Mouse (Mus musculus): Measurements from ENCODE around the gene Htra2. TPM values are rescaled to one million over a fixed set of nuclear protein-coding genes. Genes with fewer than 3 reads are reported as not detected.

Gene Htra2
- total RNA-seq, 2 experiments from 2014 or later: 30.1 to 33.5 TPM

DNA sequence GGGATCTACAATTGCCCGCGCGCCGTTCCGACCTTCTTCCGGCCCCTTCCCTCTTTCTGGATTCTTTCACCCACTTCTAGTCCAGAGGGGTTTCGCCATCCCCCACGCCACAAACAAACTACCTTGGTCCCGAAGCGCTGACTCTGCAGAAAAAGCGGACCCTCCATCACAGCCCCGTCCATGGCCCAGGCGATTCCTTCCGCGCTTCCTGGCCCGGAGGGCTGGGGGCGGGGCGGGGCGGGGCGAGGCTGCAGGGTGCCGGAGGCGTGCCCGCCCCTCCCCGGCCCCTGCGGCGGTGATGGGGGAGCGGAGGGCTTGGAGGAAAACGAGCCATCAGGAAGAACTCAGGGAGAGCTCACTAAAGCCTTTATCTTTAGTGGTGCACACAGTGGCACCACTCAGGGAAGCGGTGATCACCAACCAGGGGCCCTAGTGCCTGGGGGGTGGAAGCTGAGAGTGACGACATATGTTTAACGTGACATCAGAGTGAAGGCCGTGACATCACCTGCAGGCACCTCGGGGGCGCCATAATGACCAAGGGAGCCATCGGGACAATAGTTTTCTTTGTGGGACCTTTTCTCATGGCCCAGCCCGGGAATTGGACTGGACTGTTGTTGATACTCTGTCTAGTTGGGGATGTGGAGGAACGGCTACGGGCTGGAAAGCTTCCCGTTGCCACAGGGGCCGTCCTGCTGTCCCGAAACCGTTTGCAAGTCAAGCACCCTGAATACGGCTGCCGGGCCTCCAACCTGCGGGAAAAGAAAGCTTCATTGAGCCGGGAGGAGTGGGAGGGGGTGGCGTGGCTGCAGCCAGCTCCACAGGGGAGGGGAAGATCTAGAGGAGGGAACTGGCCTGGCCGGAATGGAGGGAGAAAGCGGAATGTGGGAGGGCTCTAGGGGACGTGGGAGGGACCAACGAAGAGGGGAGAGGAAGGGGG lies 21.6 kb downstream of the Htra2 start, which contains the start of the genes Dok1 and Loxl3:
Dok1 (minus strand) TSS at position 223 of the 937 bp plus-strand sequence.
Loxl3 (plus strand) TSS at position 925 of the 937 bp plus-strand sequence.
- peak; percentile 63 to 80 for DNase-seq (ENCODE audit: low spot score in 2 of 2)

- peak in 1 of 2 experiments; percentile 51 for DNase-seq (ENCODE audit: low spot score in 2 of 2)
These were observed 22.3 kb downstream of the Htra2 start for GRCm38 (mm10) chr6:83032769-83033191.

DNA sequence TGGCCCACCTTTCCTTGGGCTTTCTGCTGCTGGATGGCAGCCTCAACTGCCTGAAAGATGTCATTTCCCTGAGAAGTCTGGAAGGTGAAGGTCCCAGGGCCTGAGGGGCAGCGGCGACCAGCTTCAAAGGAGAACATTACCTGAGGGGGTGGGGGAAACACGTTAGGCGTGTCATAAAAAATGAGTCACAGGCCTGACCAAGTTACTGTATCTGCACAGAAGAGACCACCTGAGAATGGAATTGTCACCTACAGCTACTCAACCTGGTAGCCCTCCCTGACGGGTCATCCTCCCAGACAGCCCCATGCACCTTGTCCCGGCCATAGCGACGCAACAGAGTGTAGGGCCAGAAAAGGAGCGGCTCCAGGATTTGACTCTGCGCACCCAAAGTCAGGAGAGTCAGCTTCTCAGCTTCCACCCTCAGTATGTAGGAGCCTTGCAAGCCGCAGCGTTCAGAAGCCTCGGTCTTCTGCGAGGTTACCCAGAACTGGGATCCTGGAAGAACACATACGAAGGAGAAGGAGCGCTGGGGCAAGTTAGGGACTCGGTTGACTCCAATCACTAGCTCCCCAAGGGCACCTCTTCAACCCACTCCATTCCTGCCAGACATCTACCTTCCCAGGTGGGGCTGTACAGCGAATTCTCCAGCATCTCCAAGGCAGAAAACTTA lies 23.0 kb downstream of the Htra2 start:
- no peak for DNase-seq (ENCODE audit: low spot score in 2 of 2)

DNA sequence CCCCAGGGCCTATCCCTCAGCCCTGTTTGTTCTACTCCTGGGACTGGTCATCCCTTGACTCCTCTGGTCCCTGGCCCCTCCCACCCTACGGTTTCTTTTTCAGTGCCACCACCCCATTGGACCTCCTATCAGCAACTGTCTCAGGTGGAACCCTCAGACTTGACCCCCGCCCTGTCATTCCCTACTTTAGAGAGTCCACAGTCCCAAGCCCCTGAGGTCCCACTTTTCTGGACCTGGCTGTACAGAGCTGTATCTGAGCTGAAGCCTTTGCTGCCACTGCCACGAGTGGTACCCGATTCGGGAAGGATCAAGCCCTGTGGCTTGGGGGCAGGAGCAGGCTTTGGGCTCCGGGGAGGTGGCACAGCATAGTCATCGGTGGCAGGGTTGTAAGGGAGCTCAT lies 24.0 kb downstream of the Htra2 start:
- no peak for DNase-seq (ENCODE audit: low spot score in 2 of 2)

GRCm38 (mm10) chr6:83029777-83030176 lies 25.3 kb downstream of the Htra2 start:
- DNase-seq (ENCODE audit: low spot score in 2 of 2): no peak

GRCm38 (mm10) chr6:83027706-83028105 lies 27.4 kb downstream of the Htra2 start:
- DNase-seq (ENCODE audit: low spot score in 2 of 2): no peak

DNA sequence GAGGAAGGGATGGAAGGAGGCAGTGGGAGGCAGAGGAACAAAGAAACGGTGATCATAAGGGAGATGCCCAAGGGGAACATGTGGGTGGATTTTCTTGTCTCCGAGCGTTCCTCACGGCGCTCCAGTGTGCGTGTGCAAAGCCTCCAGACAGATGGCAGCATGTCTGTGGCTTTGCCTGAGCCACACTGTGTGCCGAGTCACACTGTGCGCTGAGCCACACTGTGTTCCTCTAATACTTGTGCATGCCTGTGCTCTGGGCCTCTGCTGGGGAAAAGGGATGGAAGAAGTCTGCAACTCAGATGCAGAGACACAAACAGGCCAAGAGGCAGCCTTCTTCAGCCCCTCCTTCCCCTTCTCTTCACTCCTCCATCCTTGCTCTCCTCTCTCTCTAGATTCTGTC lies 27.8 kb downstream of the Htra2 start:
- DNase-seq (ENCODE audit: low spot score in 2 of 2): no peak

GRCm38 (mm10) chr6:83025221-83025620 lies 29.9 kb downstream of the Htra2 start:
- DNase-seq (ENCODE audit: low spot score in 2 of 2): no peak

DNA sequence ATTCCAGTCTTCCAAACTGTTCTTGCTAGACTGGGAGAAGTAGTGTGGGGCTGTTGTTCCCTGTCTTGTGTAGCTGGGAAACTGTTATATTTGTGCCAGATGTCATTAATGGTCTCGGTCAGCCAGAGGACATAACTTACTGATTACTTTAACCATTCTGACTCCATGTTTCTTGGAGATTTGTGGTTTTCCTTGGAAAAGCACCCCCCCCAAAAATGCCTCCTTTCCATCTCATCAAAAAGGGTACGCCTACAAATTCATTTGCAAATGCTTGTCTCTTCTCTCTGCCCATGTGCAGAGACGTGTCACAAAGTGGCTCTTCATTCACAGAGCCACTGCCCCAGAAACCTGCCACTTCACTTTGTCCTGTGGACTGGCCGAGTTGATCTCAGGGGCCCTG lies 30.7 kb downstream of the Htra2 start:
- DNase-seq (ENCODE audit: low spot score in 2 of 2): no peak

- no peak for DNase-seq (ENCODE audit: low spot score in 2 of 2)
These were observed 31.3 kb downstream of the Htra2 start for GRCm38 (mm10) chr6:83023786-83024185.

- no peak for DNase-seq (ENCODE audit: low spot score in 2 of 2)
These were observed 32.1 kb downstream of the Htra2 start for GRCm38 (mm10) chr6:83023008-83023407.

GRCm38 (mm10) chr6:83020836-83021593 lies 34.1 kb downstream of the Htra2 start:
- no peak for DNase-seq (ENCODE audit: low spot score in 2 of 2)

- DNase-seq (ENCODE audit: low spot score in 2 of 2): no peak
These were observed 35.0 kb downstream of the Htra2 start for GRCm38 (mm10) chr6:83020121-83020520.

DNA sequence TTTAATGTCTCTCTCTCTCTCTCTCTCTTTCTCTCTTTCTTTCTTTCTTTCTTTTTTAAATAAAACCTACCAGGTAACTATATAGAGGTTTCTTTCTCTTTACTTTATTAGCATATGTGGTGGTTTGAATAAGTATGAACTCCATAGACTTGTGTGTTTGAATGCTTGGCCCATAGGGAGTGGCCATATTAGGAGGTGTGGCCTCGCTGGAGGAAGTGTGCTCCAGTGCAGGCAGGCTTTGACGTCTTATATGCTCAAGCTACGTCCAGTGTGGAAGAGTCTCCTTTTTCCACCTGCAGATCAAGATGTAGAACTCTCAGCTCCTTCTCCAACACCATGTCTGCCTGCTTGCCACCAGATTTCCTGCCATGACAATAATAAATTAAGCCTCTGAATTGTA lies 36.0 kb downstream of the Htra2 start:
- DNase-seq (ENCODE audit: low spot score in 2 of 2): no peak

DNA sequence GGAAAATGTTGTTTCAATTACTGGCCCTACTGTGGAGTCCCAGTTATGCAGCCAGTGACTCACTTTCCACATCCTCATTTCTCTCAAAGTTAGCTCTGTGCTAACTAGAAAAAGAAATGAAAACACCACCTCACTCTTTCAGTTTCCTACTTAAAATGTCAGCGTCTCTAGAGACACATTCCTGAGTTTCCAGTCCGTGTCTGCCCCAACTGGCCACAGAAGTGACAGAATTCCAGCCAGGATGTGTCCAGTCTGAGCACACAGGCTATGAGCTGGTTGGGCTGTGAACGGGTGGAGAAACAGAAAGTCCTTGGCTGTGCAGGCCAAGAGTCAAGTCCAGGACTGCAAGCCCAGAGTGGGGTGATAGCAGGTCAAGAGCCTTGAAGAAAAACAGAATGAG lies 37.9 kb downstream of the Htra2 start:
- peak in 1 of 2 experiments; percentile 57 for DNase-seq (ENCODE audit: low spot score in 2 of 2)

DNA sequence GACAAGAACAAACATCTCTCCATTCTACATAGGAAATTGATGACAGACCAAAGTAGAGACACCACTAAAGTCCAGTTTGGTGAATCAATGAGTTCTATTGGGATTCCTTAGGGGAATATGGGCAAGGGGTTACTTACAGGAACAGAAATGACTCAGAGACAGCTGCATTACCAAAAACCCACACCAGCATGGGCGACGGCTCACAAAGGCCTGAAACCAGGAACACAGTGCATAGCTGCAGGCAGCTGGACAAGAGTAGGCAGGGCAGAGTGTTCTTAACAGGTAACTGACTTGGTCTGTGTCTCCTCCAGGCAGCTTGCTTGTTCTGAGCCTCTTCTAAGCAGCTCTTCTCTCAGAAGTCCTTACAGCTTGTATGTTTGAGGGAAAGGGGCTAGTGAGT lies 39.3 kb downstream of the Htra2 start:
- no peak for DNase-seq (ENCODE audit: low spot score in 2 of 2)

GRCm38 (mm10) chr6:83014482-83015466 lies 40.3 kb downstream of the Htra2 start:
- no peak for DNase-seq (ENCODE audit: low spot score in 2 of 2)

DNA sequence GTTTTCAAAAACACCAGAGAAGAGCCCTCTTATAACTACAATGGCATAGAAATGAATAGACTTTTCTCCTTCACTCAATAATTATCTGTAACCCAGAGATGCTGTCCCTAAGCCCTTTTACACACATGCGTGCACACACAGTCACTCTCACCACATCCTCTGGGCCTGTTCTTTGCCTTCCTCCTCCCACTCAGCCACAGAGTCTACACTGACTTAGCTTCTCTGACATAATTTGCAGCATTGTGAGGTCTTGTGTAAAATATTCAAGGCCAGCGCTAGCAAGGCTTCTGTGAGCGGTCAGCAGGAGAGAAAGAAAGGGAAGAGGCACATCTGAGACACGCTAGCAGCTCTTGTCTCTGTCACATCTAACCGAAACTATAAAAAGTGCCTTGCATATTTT lies 41.6 kb downstream of the Htra2 start:
- DNase-seq (ENCODE audit: low spot score in 2 of 2): no peak

DNA sequence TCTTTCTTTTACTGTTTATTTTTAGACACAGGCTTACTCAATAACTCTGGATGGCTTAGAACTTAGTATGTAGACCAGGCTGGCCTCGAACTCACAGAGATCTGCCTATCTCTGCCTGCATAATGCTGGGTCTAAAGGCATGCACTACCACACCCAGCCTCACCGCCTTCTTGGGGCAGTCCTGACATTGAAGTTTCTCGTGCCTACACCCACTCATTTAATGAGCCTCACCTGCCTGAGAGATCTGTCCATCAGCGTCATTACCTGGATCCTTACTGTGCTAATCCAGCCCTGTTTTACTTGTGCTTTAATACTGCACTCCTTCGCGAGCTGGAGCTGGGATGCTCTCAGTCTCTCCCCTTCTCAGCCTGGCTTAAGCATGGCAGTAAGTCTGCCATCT lies 43.3 kb downstream of the Htra2 start:
- DNase-seq (ENCODE audit: low spot score in 2 of 2): no peak

DNA sequence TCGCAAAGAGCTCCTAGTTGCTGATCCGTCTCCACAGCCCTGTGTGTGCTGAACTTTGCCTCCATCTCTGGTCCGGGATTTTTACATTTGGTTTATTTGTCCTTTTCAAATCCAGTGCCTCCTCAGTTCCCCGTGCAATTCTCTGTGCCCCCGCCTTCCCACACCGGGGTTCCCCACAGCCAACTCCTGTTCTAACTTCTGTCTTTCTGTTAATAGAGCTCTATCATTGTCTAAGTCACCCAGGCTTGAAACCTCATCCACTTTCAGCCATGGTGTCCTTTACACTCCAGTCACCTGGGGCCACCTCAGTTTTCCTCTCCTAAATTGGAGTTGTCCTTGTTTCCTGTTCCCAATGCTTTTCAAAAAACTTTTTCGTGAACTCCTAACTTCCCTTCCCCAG lies 43.8 kb downstream of the Htra2 start:
- no peak for DNase-seq (ENCODE audit: low spot score in 2 of 2)
